Mouse (Mus musculus) lung, embryonic 14.5 days (tissue): ENCODE results near the gene Twnk. TPM values are rescaled to one million over a fixed set of nuclear protein-coding genes. Genes with fewer than 3 reads are reported as not detected.

Experiments
- ATAC-seq: fragments of 200-750 bp; cut with Nextera tagmentation; 2 replicates; pipeline ENCODE4 v1.8.0; 2017; ENCODE audit warnings: mild to moderate bottlenecking, moderate TSS enrichment, moderate library complexity; ENCODE audit not compliant: insufficient read depth
- DNase-seq: peaks from one replicate; pipeline ENCODE4 v3.0.0-alpha.2; 2015
- H3K27ac ChIP-seq: fragments of 300-500 bp; sonication (generic); 2 replicates; pipeline ENCODE4 v1.5.1; 2014; ENCODE audit warnings: low read depth, mild to moderate bottlenecking, moderate library complexity
- H3K27me3 ChIP-seq: fragments of 300-500 bp; sonication (generic); 2 replicates; pipeline ENCODE4 v1.6.1; 2014; ENCODE audit warnings: low read length, control low read depth; ENCODE audit not compliant: insufficient read depth
- H3K36me3 ChIP-seq: fragments of 300-500 bp; sonication (generic); 2 replicates; pipeline ENCODE4 v1.6.1; 2014; ENCODE audit warnings: control low read depth; ENCODE audit not compliant: insufficient read depth
- H3K4me1 ChIP-seq: fragments of 300-500 bp; sonication (generic); 2 replicates; pipeline ENCODE4 v1.6.1; 2014; ENCODE audit warnings: antibody characterized with exemption, control low read depth; ENCODE audit not compliant: insufficient read depth
- H3K4me2 ChIP-seq: fragments of 300-500 bp; sonication (generic); 2 replicates; pipeline ENCODE4 v1.6.1; 2014; ENCODE audit warnings: mild to moderate bottlenecking
- H3K4me3 ChIP-seq: fragments of 300-500 bp; sonication (generic); 2 replicates; pipeline ENCODE4 v1.5.1; 2014; ENCODE audit warnings: low read depth, low read length
- H3K9ac ChIP-seq: fragments of 300-500 bp; sonication (generic); 2 replicates; pipeline ENCODE4 v1.6.1; 2014
- H3K9me3 ChIP-seq: fragments of 300-500 bp; sonication (generic); 2 replicates; pipeline ENCODE4 v1.6.1; 2016; ENCODE audit warnings: low read depth, low read length, control low read depth
- CTCF ChIP-seq: IDR thresholded peaks from 2 replicates; pipeline ENCODE4 v1.5.1; 2016; ENCODE audit warnings: antibody characterized with exemption, low read depth
- WGBS: fragments of 180-500 bp; shearing (Covaris S2); extraction: QIAGEN DNeasy Blood & Tissue Kit; methylation state at CpG from one replicate; pipeline ENCODE4 v1.1.7; 2014; 5-methylcytosine and 5-hydroxymethylcytosine counted together
- polyA plus RNA-seq: library from polyadenylated mRNA; unstranded; fragments of >200 nt; fragmentation: Nextera tagmentation; extraction: Ambion mirVana; gene quantifications from 2 replicates; pipeline ENCODE4 v1.2.1, GENCODE M21; 2014

Twnk gene
- polyA plus RNA-seq, 1 experiment from 2014 or later, result 14.8 TPM

- Histone ChIP-seq H3K9me3 (no peaks in the 10 kb centered on the region), H3K4me3 (no peak overlapping the region), H3K27ac (no peak overlapping the region), H3K4me2 (no peak overlapping the region), H3K4me1 (no peaks in the 10 kb centered on the region), H3K36me3 (peaks cover 40% of the 10 kb centered on the region), H3K27me3 (no peaks in the 10 kb centered on the region), H3K9ac (no peak overlapping the region)
- no peak for TF ChIP-seq CTCF
- ATAC-seq (no peak), DNase-seq (no peak)
- WGBS, result 90% methylated on average over 6 of the region's 6 CpGs
These were observed 22.1 kb upstream of the Twnk start for GRCm38 (mm10) chr19:44983366-44983765.

- WGBS, result 90% methylated on average over 4 of the region's 4 CpGs
- ATAC-seq (no peak), DNase-seq (no peak)
- Histone ChIP-seq H3K4me1 (0 out of 2 replicates have a peak, but pooled peaks cover 2% of the 10 kb centered on the region), H3K27ac (no peak overlapping the region), H3K27me3 (no peaks in the 10 kb centered on the region), H3K9me3 (no peaks in the 10 kb centered on the region), H3K36me3 (peaks cover 30% of the 10 kb centered on the region), H3K4me2 (no peak overlapping the region), H3K4me3 (no peak overlapping the region), H3K9ac (no peak overlapping the region)
- no peak for TF ChIP-seq CTCF
These were observed 21.0 kb upstream of the Twnk start for GRCm38 (mm10) chr19:44984420-44984819.

GRCm38 (mm10) chr19:44985159-44985988, 20.1 kb upstream of the Twnk start:
- H3K4me2 ChIP-seq, result no peak overlapping the region
- H3K9me3 ChIP-seq, result no peaks in the 10 kb centered on the region
- H3K36me3 ChIP-seq, result peaks cover 21% of the 10 kb centered on the region
- WGBS, result 40% methylated on average over 5 of the region's 5 CpGs
- DNase-seq, result no peak
- H3K27me3 ChIP-seq, result no peaks in the 10 kb centered on the region
- no peak for TF ChIP-seq CTCF
- no peak overlapping the region for H3K27ac ChIP-seq
- H3K4me3 ChIP-seq, result no peak overlapping the region
- ATAC-seq, result no peak
- H3K9ac ChIP-seq, result no peak overlapping the region
- H3K4me1 ChIP-seq, result peaks cover 7% of the 10 kb centered on the region

DNA sequence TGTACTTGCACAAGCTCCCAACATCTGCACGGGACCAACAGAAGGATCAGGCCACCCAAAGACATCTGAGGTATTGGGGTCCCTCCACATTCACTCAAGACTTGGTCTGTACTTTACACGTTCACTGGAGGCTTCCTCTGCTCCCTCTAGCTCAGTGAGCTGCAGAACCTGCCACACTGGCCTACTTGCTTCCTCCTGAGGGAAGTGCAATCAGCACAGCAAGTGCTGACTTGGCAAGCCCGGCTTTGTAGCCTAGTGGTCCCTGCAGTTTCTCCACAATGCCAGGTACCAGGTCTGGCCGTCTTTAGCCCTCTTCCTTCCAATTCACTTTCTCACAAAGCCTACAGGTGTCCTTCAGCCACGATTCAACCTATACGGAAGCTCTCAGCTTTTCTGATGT, 18.5 kb upstream of the Twnk start:
- DNase-seq, result no peak
- ATAC-seq, result no peak
- H3K27me3 ChIP-seq, result no peaks in the 10 kb centered on the region
- no peak overlapping the region for H3K9ac ChIP-seq
- no peak overlapping the region for H3K4me3 ChIP-seq
- no peak for TF ChIP-seq CTCF
- peaks cover 7% of the 10 kb centered on the region for H3K36me3 ChIP-seq
- 72% methylated on average over 6 of the region's 6 CpGs for WGBS
- peaks cover 7% of the 10 kb centered on the region for H3K4me1 ChIP-seq
- H3K4me2 ChIP-seq, result no peak overlapping the region
- H3K27ac ChIP-seq, result no peak overlapping the region
- no peaks in the 10 kb centered on the region for H3K9me3 ChIP-seq

DNA sequence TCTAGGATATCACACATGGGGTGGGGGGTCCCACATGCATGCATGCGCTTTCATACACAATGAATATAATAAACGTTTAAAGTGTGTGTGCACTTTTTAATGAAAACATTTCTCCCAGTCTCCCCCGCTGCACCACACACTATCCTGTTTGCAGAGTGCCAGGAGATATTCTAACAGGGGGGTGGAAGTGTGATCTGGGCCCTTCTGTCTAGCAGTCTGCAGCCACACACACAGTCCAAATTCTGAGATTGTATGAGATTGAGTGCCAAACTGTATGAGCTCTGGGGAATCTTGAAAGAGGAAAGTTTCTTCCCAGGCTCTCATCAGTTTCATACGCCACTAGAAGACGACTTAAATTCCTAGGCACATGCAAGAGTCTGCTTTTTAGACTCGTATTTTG, 17.6 kb upstream of the Twnk start:
- no peak overlapping the region for H3K4me3 ChIP-seq
- no peaks in the 10 kb centered on the region for H3K9me3 ChIP-seq
- ATAC-seq (no peak), DNase-seq (no peak)
- H3K4me1 ChIP-seq, result peaks cover 10% of the 10 kb centered on the region
- no peak overlapping the region for H3K27ac ChIP-seq
- H3K9ac ChIP-seq, result no peak overlapping the region
- 46% methylated on average over 6 of the region's 6 CpGs for WGBS
- peaks cover 2% of the 10 kb centered on the region; the same call in 1 of the 2 replicates for H3K36me3 ChIP-seq
- TF ChIP-seq CTCF, result no peak
- H3K27me3 ChIP-seq, result no peaks in the 10 kb centered on the region
- no peak overlapping the region for H3K4me2 ChIP-seq

GRCm38 (mm10) chr19:44988321-44988720, 17.1 kb upstream of the Twnk start:
- ATAC-seq, result no peak
- H3K9ac ChIP-seq, result peak overlapping the region; percentile 70; the same call in 1 of the 2 replicates
- DNase-seq, result no peak

GRCm38 (mm10) chr19:44988831-44989566, 16.5 kb upstream of the Twnk start, which contains the start of gene Sema4g:
Gene Sema4g (plus strand): TSS chr19:44989101.
- H3K36me3 ChIP-seq, result no peaks in the 10 kb centered on the region
- H3K27ac ChIP-seq, result no peak within 1 kb of the TSS
- peak; percentile 54 for TF ChIP-seq CTCF
- no peaks in the 10 kb centered on the region for H3K9me3 ChIP-seq
- ATAC-seq (peak; percentile 78), DNase-seq (peak; percentile 69)
- peak within 1 kb of the TSS; percentile 64 for H3K4me3 ChIP-seq
- peak within 1 kb of the TSS; percentile 70 for H3K9ac ChIP-seq
- H3K27me3 ChIP-seq, result no peaks in the 10 kb centered on the region
- peak within 1 kb of the TSS; percentile 100 for H3K4me2 ChIP-seq
- under 1% methylated on average over 51 of the region's 58 CpGs for WGBS
- H3K4me1 ChIP-seq, result peaks cover 10% of the 10 kb centered on the region

More at GRCm38 (mm10) chr19:44988321-44988720, 17.1 kb upstream of the Twnk start:
- Histone ChIP-seq H3K27ac (no peak overlapping the region), H3K4me3 (peak overlapping the region; percentile 64; the same call in 1 of the 2 replicates), H3K9me3 (no peaks in the 10 kb centered on the region), H3K36me3 (no peaks in the 10 kb centered on the region), H3K27me3 (no peaks in the 10 kb centered on the region), H3K4me2 (peak overlapping the region; percentile 100), H3K4me1 (peaks cover 10% of the 10 kb centered on the region)
- 21% methylated on average over 9 of the region's 9 CpGs for WGBS
- no peak for TF ChIP-seq CTCF
